Mouse (Mus musculus): ENCODE data around the gene Trat1. TPM values are rescaled to one million over a fixed set of nuclear protein-coding genes. Genes with fewer than 3 reads are reported as not detected.

The Trat1 gene
- polyA plus RNA-seq (2012; rRNA removed): 0.21 and 0.25 TPM in 2 replicates

DNA sequence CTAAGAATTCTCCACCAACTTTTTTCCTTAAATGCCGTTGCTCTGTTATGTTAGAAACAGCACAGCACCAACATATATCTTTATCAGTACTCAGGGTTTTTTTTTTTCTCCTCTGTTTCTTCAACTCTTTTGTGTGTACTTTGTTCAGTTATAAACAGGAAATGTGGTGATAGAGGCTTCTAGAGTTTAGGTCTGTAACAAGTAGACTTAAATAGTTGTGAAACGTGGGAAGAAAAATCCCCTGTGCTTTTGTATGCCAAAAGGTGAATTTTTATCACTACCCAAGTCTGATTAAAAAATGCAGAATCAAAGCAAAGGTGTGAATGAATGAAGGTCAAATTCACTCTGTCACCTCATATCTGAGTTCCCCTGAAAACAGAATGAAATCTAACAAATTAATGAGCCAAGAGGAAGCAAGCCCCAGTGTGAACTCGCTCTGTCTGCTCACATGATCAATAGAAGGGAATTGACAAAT, at the start of gene Trat1:
Trat1 (minus strand) TSS at position 51 of the 475 bp plus-strand sequence.

DNA sequence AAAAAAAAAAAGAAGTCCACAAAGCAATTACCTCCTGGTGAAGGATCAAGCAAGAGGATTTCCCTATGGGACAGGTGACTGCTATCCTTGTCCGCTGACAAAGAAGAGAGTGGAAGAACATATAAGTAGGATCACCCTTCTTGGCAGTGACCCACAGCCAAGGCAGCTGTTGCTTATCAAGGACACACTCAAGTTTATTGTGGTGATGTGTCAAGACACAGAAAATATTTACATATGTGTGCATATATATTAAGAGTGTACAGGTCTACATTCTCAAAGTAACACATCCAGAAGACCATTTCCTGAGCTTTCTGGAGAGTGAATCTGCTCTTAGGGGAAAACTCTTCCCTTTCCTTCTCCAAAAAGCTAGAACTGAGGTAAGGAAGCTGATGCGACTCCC, 44.9 kb upstream of the Trat1 start, which contains the start of gene Retnlb:
Retnlb (plus strand) TSS at position 162 of the 400 bp plus-strand sequence.

Other genes with a start within 250 kb of the Trat1 start
- not detected in 2 replicates for gene Retnlb, start 44.8 kb upstream of the Trat1 start, polyA plus RNA-seq (2012; rRNA removed)
- gene Retnla, start 70.5 kb upstream of the Trat1 start, polyA plus RNA-seq (2012; rRNA removed): not detected in 2 replicates
- 0.25 and 0.29 TPM in 2 replicates for gene Retnlg, start 100.6 kb upstream of the Trat1 start, polyA plus RNA-seq (2012; rRNA removed)
- gene Dzip3, start 222.1 kb upstream of the Trat1 start, polyA plus RNA-seq (2012; rRNA removed): 85.6 and 92.7 TPM in 2 replicates
- 19.9 and 27.9 TPM in 2 replicates for gene Cip2a, start 222.2 kb upstream of the Trat1 start, polyA plus RNA-seq (2012; rRNA removed)